Mouse (Mus musculus): ENCODE measurements around the gene 2200002D01Rik.
"Not testable (repeated sequence)": the region's sequence is repeated elsewhere in the genome, so short reads cannot be mapped to it uniquely, and the experiment has no call there.

2200002D01Rik gene

GRCm38 (mm10) chr7:29236593-29236992 lies 11.7 kb downstream of the 2200002D01Rik start:
- no peak for DNase-seq (ENCODE audit: low spot score)

- no peak for DNase-seq (ENCODE audit: low spot score)
Measured at GRCm38 (mm10) chr7:29234661-29235060, 13.6 kb downstream of the 2200002D01Rik start.

GRCm38 (mm10) chr7:29233745-29234144 lies 14.5 kb downstream of the 2200002D01Rik start:
- DNase-seq (ENCODE audit: low spot score), result no peak

- DNase-seq (ENCODE audit: low spot score), result no peak
Measured at GRCm38 (mm10) chr7:29232247-29233013, 15.8 kb downstream of the 2200002D01Rik start, which contains the start of gene Kcnk6. Gene Kcnk6 (minus strand): TSS chr7:29232515.

- DNase-seq (ENCODE audit: low spot score), result no peak
Measured at GRCm38 (mm10) chr7:29231517-29231916, 16.7 kb downstream of the 2200002D01Rik start.

GRCm38 (mm10) chr7:29230560-29230959 lies 17.7 kb downstream of the 2200002D01Rik start:
- no peak for DNase-seq (ENCODE audit: low spot score)

- no peak for DNase-seq (ENCODE audit: low spot score)
Measured at GRCm38 (mm10) chr7:29228202-29228601, 20.1 kb downstream of the 2200002D01Rik start.

- no peak for DNase-seq (ENCODE audit: low spot score)
Measured at GRCm38 (mm10) chr7:29225520-29225919, 22.7 kb downstream of the 2200002D01Rik start.

- no peak for DNase-seq (ENCODE audit: low spot score)
Measured at GRCm38 (mm10) chr7:29224756-29225394, 23.4 kb downstream of the 2200002D01Rik start.

GRCm38 (mm10) chr7:29214846-29215245 lies 33.4 kb downstream of the 2200002D01Rik start:
- DNase-seq (ENCODE audit: low spot score), result no peak

GRCm38 (mm10) chr7:29214236-29214635 lies 34.0 kb downstream of the 2200002D01Rik start:
- no peak for DNase-seq (ENCODE audit: low spot score)

GRCm38 (mm10) chr7:29213675-29214082 lies 34.6 kb downstream of the 2200002D01Rik start, which contains the start of gene Catsperg1:
Gene Catsperg1 (minus strand): TSS chr7:29214035.
- no peak for DNase-seq (ENCODE audit: low spot score)

- not testable (repeated sequence) for DNase-seq (ENCODE audit: low spot score)
Measured at GRCm38 (mm10) chr7:29212775-29213560, 35.3 kb downstream of the 2200002D01Rik start.

- no peak for DNase-seq (ENCODE audit: low spot score)
Measured at GRCm38 (mm10) chr7:29212199-29212765, 36.0 kb downstream of the 2200002D01Rik start.

GRCm38 (mm10) chr7:29211415-29212198 lies 36.7 kb downstream of the 2200002D01Rik start:
- peak; percentile 27 for DNase-seq (ENCODE audit: low spot score)

- not testable (repeated sequence) for DNase-seq (ENCODE audit: low spot score)
Measured at GRCm38 (mm10) chr7:29211013-29211412, 37.3 kb downstream of the 2200002D01Rik start.

GRCm38 (mm10) chr7:29202577-29202976 lies 45.7 kb downstream of the 2200002D01Rik start:
- no peak for DNase-seq (ENCODE audit: low spot score)
